Mouse (Mus musculus): ENCODE data around the gene Gpr161.

- TF ChIP-seq USF1 (IDR thresholded peaks at IDR 0.05; ENCODE audit: low read depth): no peak
- no peak for TF ChIP-seq POLR2A (IDR thresholded peaks at IDR 0.05; ENCODE audit: insufficient read length, low read depth)
- TF ChIP-seq POLR2AphosphoS2 (IDR thresholded peaks at IDR 0.05; ENCODE audit: insufficient read length, low read depth): no peak
Observed at GRCm38 (mm10) chr1:165342126-165342525, 46.5 kb downstream of the Gpr161 start.
